Mouse (Mus musculus): ENCODE results near the gene Cyp11a1. TPM values are rescaled to one million over a fixed set of nuclear protein-coding genes. Genes with fewer than 3 reads are reported as not detected.
A peak's percentile ranks its signal among the peaks of the same experiment; 100 is the strongest.

The Cyp11a1 gene
- polyA plus RNA-seq, 1 experiment from 2014 or later: 2.3 TPM

GRCm38 (mm10) chr9:58014393-58015160 lies 8.4 kb downstream of the Cyp11a1 start:
- no peak for ATAC-seq (ENCODE audit: low FRiP score, low read depth)
- Histone ChIP-seq H3K9me3 (no peaks in the 10 kb centered on the region), H3K9ac (no peak overlapping the region), H3K4me3 (no peak overlapping the region), H3K27ac (replicated peaks) (no peak overlapping the region), H3K27me3 (no peaks in the 10 kb centered on the region), H3K4me1 (replicated peaks) (no peaks in the 10 kb centered on the region; the same call in 1 of the 2 replicates), H3K4me2 (no peak overlapping the region), H3K36me3 (no peaks in the 10 kb centered on the region)
- 65% methylated on average over 8 of the region's 8 CpGs for WGBS

DNA sequence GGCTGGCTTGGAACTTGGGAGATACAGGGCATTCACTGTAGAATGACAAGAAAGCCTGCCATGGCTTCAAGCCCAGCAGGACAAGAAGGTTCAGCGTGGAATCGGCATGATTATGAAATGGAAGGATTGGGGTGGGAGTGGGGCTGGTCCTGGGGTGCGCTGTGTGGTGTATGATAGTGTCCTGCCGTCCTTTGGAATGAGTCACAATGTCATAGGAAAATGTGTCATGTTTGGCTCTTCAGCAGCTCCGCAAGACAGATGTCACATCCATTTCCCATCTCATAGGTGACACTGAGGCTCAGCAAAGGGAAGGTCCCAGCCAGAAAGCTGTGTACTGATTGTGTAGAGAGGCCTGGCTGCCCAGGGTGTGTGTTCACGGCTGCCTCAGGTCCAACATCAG lies 9.6 kb downstream of the Cyp11a1 start:
- no peak overlapping the region for H3K4me3 ChIP-seq
- H3K9me3 ChIP-seq: no peaks in the 10 kb centered on the region
- no peaks in the 10 kb centered on the region for H3K4me1 ChIP-seq (replicated peaks)
- no peak overlapping the region for H3K27ac ChIP-seq (replicated peaks)
- no peaks in the 10 kb centered on the region for H3K36me3 ChIP-seq
- ATAC-seq (ENCODE audit: low FRiP score, low read depth): no peak
- H3K27me3 ChIP-seq: no peaks in the 10 kb centered on the region
- H3K4me2 ChIP-seq: no peak overlapping the region
- H3K9ac ChIP-seq: no peak overlapping the region
- 92% methylated on average over 6 of the region's 6 CpGs for WGBS

DNA sequence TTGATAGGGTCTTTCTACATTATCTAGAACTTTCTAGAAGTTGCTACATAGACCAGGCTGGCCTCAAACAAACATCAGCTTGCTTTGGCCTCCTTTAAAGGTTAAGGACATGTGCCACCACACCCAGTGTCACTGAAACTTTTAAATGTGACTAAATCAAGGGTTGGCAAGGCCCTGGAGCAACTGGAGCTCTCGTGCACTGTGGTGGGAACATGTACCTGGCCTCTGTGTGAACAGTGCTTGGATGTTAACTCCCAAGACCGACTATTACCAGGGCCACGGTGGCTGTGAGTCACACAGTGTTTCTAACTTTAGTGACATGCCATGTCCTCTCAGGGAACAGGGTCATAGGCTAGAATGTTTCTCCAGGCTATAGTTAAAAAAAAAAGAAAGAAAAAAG lies 10.8 kb downstream of the Cyp11a1 start:
- Histone ChIP-seq H3K27ac (replicated peaks) (no peak overlapping the region), H3K36me3 (no peaks in the 10 kb centered on the region), H3K4me1 (replicated peaks) (no peaks in the 10 kb centered on the region), H3K4me3 (no peak overlapping the region), H3K9ac (no peak overlapping the region), H3K4me2 (no peak overlapping the region), H3K27me3 (no peaks in the 10 kb centered on the region), H3K9me3 (no peaks in the 10 kb centered on the region)
- WGBS: 77% methylated on average over 3 of the region's 3 CpGs
- no peak for ATAC-seq (ENCODE audit: low FRiP score, low read depth)

DNA sequence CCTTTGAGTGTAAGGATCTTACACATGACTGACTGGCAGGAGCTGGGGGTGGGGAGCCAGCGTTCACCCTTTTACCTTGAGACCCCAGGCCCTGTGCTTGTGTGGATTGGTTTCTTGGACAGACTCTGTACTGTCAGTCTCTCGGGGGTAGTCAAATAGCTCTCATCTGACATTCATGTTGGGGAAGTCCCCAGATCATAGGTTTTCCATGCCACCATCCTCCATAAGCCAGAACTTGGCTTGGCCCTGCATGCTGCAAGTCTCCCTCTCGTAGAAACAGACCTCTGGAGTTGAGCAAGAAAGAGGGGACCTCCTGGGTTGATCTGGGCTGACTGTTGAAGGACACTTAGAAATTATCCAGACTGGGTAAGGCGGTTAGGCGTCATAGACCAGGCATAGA lies 12.2 kb downstream of the Cyp11a1 start:
- Histone ChIP-seq H3K4me2 (no peak overlapping the region), H3K9me3 (no peaks in the 10 kb centered on the region), H3K36me3 (no peaks in the 10 kb centered on the region), H3K27me3 (no peaks in the 10 kb centered on the region), H3K27ac (replicated peaks) (no peak overlapping the region), H3K9ac (no peak overlapping the region), H3K4me1 (replicated peaks) (no peaks in the 10 kb centered on the region), H3K4me3 (no peak overlapping the region)
- no peak for ATAC-seq (ENCODE audit: low FRiP score, low read depth)
- WGBS: 87% methylated on average over 5 of the region's 5 CpGs

- Histone ChIP-seq H3K9ac (no peak overlapping the region), H3K27ac (replicated peaks) (no peak overlapping the region), H3K4me2 (no peak overlapping the region), H3K4me3 (no peak overlapping the region), H3K4me1 (replicated peaks) (no peaks in the 10 kb centered on the region), H3K9me3 (no peaks in the 10 kb centered on the region), H3K27me3 (no peaks in the 10 kb centered on the region), H3K36me3 (no peaks in the 10 kb centered on the region)
- 94% methylated on average over 9 of the region's 9 CpGs for WGBS
- ATAC-seq (ENCODE audit: low FRiP score, low read depth): no peak
These were observed 19.8 kb downstream of the Cyp11a1 start for GRCm38 (mm10) chr9:58025995-58026394.

- WGBS: 51% methylated on average over 2 of the region's 2 CpGs
- H3K9ac ChIP-seq: no peak overlapping the region
- no peak overlapping the region for H3K4me2 ChIP-seq
- H3K9me3 ChIP-seq: no peaks in the 10 kb centered on the region
- H3K27me3 ChIP-seq: no peaks in the 10 kb centered on the region
- H3K36me3 ChIP-seq: no peaks in the 10 kb centered on the region
- no peak for ATAC-seq (ENCODE audit: low FRiP score, low read depth)
- H3K27ac ChIP-seq (replicated peaks): no peak overlapping the region
- no peaks in the 10 kb centered on the region for H3K4me1 ChIP-seq (replicated peaks)
- H3K4me3 ChIP-seq: no peak overlapping the region
These were observed 21.4 kb downstream of the Cyp11a1 start for GRCm38 (mm10) chr9:58027426-58028180.

DNA sequence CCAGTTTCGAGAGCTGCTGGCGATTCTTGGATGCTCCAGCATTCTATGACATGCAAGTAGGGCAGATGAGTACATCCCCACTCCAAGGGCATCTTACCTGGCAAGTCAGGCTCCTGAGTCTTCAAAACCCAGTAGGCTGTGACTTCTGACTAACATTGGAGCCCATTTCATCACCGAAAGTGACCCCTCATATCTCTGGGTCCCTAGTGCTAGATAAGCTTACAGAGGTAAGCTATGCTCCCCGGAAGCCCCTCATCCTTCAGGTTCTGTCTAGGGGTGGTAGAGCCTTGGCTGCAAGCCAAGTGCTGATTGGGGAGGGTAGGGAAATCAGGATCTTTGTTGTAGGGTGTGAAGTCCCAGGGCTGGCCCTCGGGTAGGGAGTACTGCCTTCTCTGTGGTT lies 22.6 kb downstream of the Cyp11a1 start:
- H3K4me2 ChIP-seq: no peak overlapping the region
- no peaks in the 10 kb centered on the region for H3K9me3 ChIP-seq
- no peaks in the 10 kb centered on the region for H3K27me3 ChIP-seq
- H3K9ac ChIP-seq: no peak overlapping the region
- no peak overlapping the region for H3K27ac ChIP-seq (replicated peaks)
- H3K4me3 ChIP-seq: no peak overlapping the region
- WGBS: 75% methylated on average over 5 of the region's 5 CpGs
- H3K36me3 ChIP-seq: no peaks in the 10 kb centered on the region
- no peak for ATAC-seq (ENCODE audit: low FRiP score, low read depth)
- no peaks in the 10 kb centered on the region for H3K4me1 ChIP-seq (replicated peaks)

DNA sequence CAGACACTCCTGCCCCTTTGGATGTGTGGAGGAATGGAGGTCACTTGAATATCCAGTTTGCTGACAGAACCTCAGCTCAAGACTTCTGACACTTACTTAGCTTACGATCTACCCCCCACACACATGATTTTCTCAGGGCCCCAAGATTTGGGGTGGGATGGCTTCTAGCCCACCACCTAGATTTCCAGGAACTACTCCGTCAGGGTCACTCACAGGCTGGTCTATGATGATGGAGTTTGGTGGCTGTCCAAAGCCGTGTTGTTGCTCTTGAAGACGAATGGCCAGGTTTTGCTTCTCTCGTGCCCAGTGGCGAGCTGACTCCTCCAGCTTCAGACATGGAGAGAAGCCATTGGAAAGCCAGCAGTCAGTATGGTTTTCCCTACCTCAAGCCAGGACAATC lies 23.4 kb downstream of the Cyp11a1 start:
- no peak for ATAC-seq (ENCODE audit: low FRiP score, low read depth)
- Histone ChIP-seq H3K9ac (no peak overlapping the region), H3K4me2 (no peak overlapping the region), H3K27me3 (no peaks in the 10 kb centered on the region), H3K4me3 (no peak overlapping the region), H3K4me1 (replicated peaks) (no peaks in the 10 kb centered on the region), H3K9me3 (no peaks in the 10 kb centered on the region), H3K36me3 (no peaks in the 10 kb centered on the region), H3K27ac (replicated peaks) (no peak overlapping the region)
- WGBS: 84% methylated on average over 6 of the region's 6 CpGs

GRCm38 (mm10) chr9:58031895-58032294 lies 25.7 kb downstream of the Cyp11a1 start:
- H3K4me2 ChIP-seq: no peak overlapping the region
- no peak for ATAC-seq (ENCODE audit: low FRiP score, low read depth)
- no peaks in the 10 kb centered on the region for H3K4me1 ChIP-seq (replicated peaks)
- H3K9ac ChIP-seq: no peak overlapping the region
- no peaks in the 10 kb centered on the region for H3K9me3 ChIP-seq
- H3K36me3 ChIP-seq: no peaks in the 10 kb centered on the region
- 80% methylated on average over 5 of the region's 5 CpGs for WGBS
- no peak overlapping the region for H3K4me3 ChIP-seq
- H3K27ac ChIP-seq (replicated peaks): no peak overlapping the region
- no peaks in the 10 kb centered on the region for H3K27me3 ChIP-seq

GRCm38 (mm10) chr9:58035519-58035918 lies 29.3 kb downstream of the Cyp11a1 start:
- Histone ChIP-seq H3K4me2 (no peak overlapping the region), H3K27ac (replicated peaks) (no peak overlapping the region), H3K4me1 (replicated peaks) (peaks cover 5% of the 10 kb centered on the region; the same call in 1 of the 2 replicates), H3K9me3 (no peaks in the 10 kb centered on the region), H3K4me3 (no peak overlapping the region), H3K27me3 (peaks cover 10% of the 10 kb centered on the region), H3K36me3 (no peaks in the 10 kb centered on the region), H3K9ac (no peak overlapping the region)
- ATAC-seq (ENCODE audit: low FRiP score, low read depth): 0 out of 2 replicates have a peak, but pooled peaks have one; percentile 36
- 58% methylated on average over 2 of the region's 2 CpGs for WGBS

GRCm38 (mm10) chr9:58035951-58036698 lies 29.9 kb downstream of the Cyp11a1 start:
- H3K27ac ChIP-seq (replicated peaks): no peak overlapping the region
- H3K27me3 ChIP-seq: peaks cover 10% of the 10 kb centered on the region
- H3K4me1 ChIP-seq (replicated peaks): peaks cover 11% of the 10 kb centered on the region
- no peak overlapping the region for H3K9ac ChIP-seq
- H3K4me3 ChIP-seq: no peak overlapping the region
- no peak overlapping the region for H3K4me2 ChIP-seq
- H3K9me3 ChIP-seq: no peaks in the 10 kb centered on the region
- ATAC-seq (ENCODE audit: low FRiP score, low read depth): no peak
- no peaks in the 10 kb centered on the region for H3K36me3 ChIP-seq
- WGBS: 81% methylated on average over 7 of the region's 7 CpGs

DNA sequence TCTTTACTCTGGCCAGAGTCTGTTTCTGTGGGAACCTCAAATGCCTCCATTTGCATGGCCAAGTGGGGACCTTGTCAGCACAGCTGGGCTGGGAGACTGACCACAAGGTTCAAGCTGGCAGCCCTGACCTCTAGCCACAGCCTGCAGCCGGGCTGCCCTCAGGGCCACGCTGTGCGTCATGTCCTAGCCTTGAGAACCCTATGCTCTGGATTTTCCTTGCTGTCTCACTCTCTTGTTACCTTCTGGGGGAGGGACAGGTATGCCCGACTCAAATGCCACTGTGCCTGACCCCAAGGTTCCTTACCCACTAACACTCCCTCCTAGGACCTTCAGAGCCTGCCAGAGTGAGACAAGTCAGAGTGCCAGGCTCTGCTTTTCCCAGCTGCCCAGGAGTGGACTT lies 30.8 kb downstream of the Cyp11a1 start:
- no peak for ATAC-seq (ENCODE audit: low FRiP score, low read depth)
- Histone ChIP-seq H3K27ac (replicated peaks) (no peak overlapping the region), H3K4me3 (no peak overlapping the region), H3K9ac (no peak overlapping the region), H3K27me3 (peaks cover 10% of the 10 kb centered on the region), H3K4me2 (no peak overlapping the region), H3K36me3 (no peaks in the 10 kb centered on the region), H3K4me1 (replicated peaks) (peaks cover 19% of the 10 kb centered on the region), H3K9me3 (no peaks in the 10 kb centered on the region)
- 78% methylated on average over 4 of the region's 4 CpGs for WGBS

All from hindbrain, embryonic 15.5 days (tissue).